Mouse (Mus musculus): ENCODE measurements around the gene Chd4. TPM values are rescaled to one million over a fixed set of nuclear protein-coding genes. Genes with fewer than 3 reads are reported as not detected.

Gene Chd4
- polyA plus RNA-seq, 1 experiment from 2014 or later = 84.9 TPM

Small RNA genes lying within 50 kb of the gene (microRNA-seq; reads per million reads assigned to microRNA genes)
- not detected for gene Mir7045 (ENCODE audit: borderline number of aligned reads)

Other genes with a start within 250 kb of the Chd4 start
- gene P3h3, start 238.2 kb upstream of the Chd4 start, polyA plus RNA-seq (2015; fragmentation: Nextera tagmentation; extraction: Ambion mirVana) = 1.9 TPM in 2 replicates
- 15.2 and 21.8 TPM in 2 replicates for gene Gpr162, start 232.0 kb upstream of the Chd4 start, polyA plus RNA-seq (2015; fragmentation: Nextera tagmentation; extraction: Ambion mirVana)
- gene Cd4, start 207.8 kb upstream of the Chd4 start, polyA plus RNA-seq (2015; fragmentation: Nextera tagmentation; extraction: Ambion mirVana) = 102 TPM in 2 replicates
- 5.5 and 6.1 TPM in 2 replicates for gene Lag3, start 184.3 kb upstream of the Chd4 start, polyA plus RNA-seq (2015; fragmentation: Nextera tagmentation; extraction: Ambion mirVana)
- gene Ptms, start 175.9 kb upstream of the Chd4 start, polyA plus RNA-seq (2015; fragmentation: Nextera tagmentation; extraction: Ambion mirVana) = 204 and 256 TPM in 2 replicates
- gene Mlf2, start 164.6 kb upstream of the Chd4 start, polyA plus RNA-seq (2015; fragmentation: Nextera tagmentation; extraction: Ambion mirVana) = 267 and 277 TPM in 2 replicates
- 86.0 and 95.5 TPM in 2 replicates for gene Cops7a, start 130.4 kb upstream of the Chd4 start, polyA plus RNA-seq (2015; fragmentation: Nextera tagmentation; extraction: Ambion mirVana)
- gene Pianp, start 99.3 kb upstream of the Chd4 start, polyA plus RNA-seq (2015; fragmentation: Nextera tagmentation; extraction: Ambion mirVana) = 0.50 and 0.55 TPM in 2 replicates
- gene Zfp384, start 86.8 kb upstream of the Chd4 start, polyA plus RNA-seq (2015; fragmentation: Nextera tagmentation; extraction: Ambion mirVana) = 8.8 and 9.5 TPM in 2 replicates
- gene Ing4, start 56.2 kb upstream of the Chd4 start, polyA plus RNA-seq (2015; fragmentation: Nextera tagmentation; extraction: Ambion mirVana) = 113 and 118 TPM in 2 replicates
- 9.2 and 10.2 TPM in 2 replicates for gene Acrbp, start 46.3 kb upstream of the Chd4 start, polyA plus RNA-seq (2015; fragmentation: Nextera tagmentation; extraction: Ambion mirVana)
- 3.5 and 4.2 TPM in 2 replicates for gene Lpar5, start 28.1 kb upstream of the Chd4 start, polyA plus RNA-seq (2015; fragmentation: Nextera tagmentation; extraction: Ambion mirVana)
- 53.9 and 60.7 TPM in 2 replicates for gene Nop2, start 35.9 kb downstream of the Chd4 start, polyA plus RNA-seq (2015; fragmentation: Nextera tagmentation; extraction: Ambion mirVana)
- 13.8 and 19.0 TPM in 2 replicates for gene Iffo1, start 49.3 kb downstream of the Chd4 start, polyA plus RNA-seq (2015; fragmentation: Nextera tagmentation; extraction: Ambion mirVana)
- 1,452 and 1,606 TPM in 2 replicates for gene Gapdh, start 70.5 kb downstream of the Chd4 start, polyA plus RNA-seq (2015; fragmentation: Nextera tagmentation; extraction: Ambion mirVana)
- gene Ncapd2, start 95.7 kb downstream of the Chd4 start, polyA plus RNA-seq (2015; fragmentation: Nextera tagmentation; extraction: Ambion mirVana) = 130 and 153 TPM in 2 replicates
- gene Mrpl51, start 95.8 kb downstream of the Chd4 start, polyA plus RNA-seq (2015; fragmentation: Nextera tagmentation; extraction: Ambion mirVana) = 281 and 294 TPM in 2 replicates
- gene Vamp1, start 119.6 kb downstream of the Chd4 start, polyA plus RNA-seq (2015; fragmentation: Nextera tagmentation; extraction: Ambion mirVana) = 61.0 and 75.3 TPM in 2 replicates
- 42.5 and 53.1 TPM in 2 replicates for gene Tapbpl, start 135.9 kb downstream of the Chd4 start, polyA plus RNA-seq (2015; fragmentation: Nextera tagmentation; extraction: Ambion mirVana)
- 175 and 252 TPM in 2 replicates for gene Cd27, start 141.0 kb downstream of the Chd4 start, polyA plus RNA-seq (2015; fragmentation: Nextera tagmentation; extraction: Ambion mirVana)
- gene Tuba3a, start 190.1 kb downstream of the Chd4 start, polyA plus RNA-seq (2015; fragmentation: Nextera tagmentation; extraction: Ambion mirVana) = 0.22 and 0.36 TPM in 2 replicates
- gene Ltbr, start 217.9 kb downstream of the Chd4 start, polyA plus RNA-seq (2015; fragmentation: Nextera tagmentation; extraction: Ambion mirVana) = 29.6 and 30.9 TPM in 2 replicates
- gene Scnn1a, start 224.7 kb downstream of the Chd4 start, polyA plus RNA-seq (2015; fragmentation: Nextera tagmentation; extraction: Ambion mirVana) = 9.0 and 9.5 TPM in 2 replicates

Measured in thymus, postnatal 0 days (tissue).